Mouse (Mus musculus): ENCODE results near the gene Pimreg. TPM values are rescaled to one million over a fixed set of nuclear protein-coding genes. Genes with fewer than 3 reads are reported as not detected.

The Pimreg gene
- polyA plus RNA-seq, 1 experiment from 2014 or later = 150 TPM

- 54% methylated on average over 4 of the region's 4 CpGs for WGBS
These were observed 36.8 kb downstream of the Pimreg start for GRCm38 (mm10) chr11:72078647-72079046.

GRCm38 (mm10) chr11:72080461-72080860 lies 38.6 kb downstream of the Pimreg start:
- Histone ChIP-seq H3K27ac (no peak overlapping the region), H3K9me3 (no peaks in the 10 kb centered on the region), H3K27me3 (ENCODE audit: insufficient read depth, poor library complexity, severe bottlenecking) (peaks cover 10% of the 10 kb centered on the region; the same call in 1 of the 2 replicates), H3K4me3 (no peak overlapping the region), H3K36me3 (no peaks in the 10 kb centered on the region), H3K4me1 (peaks cover 10% of the 10 kb centered on the region)
- no peak for DNase-seq (ENCODE audit: low spot score)
- 78% methylated on average over 6 of the region's 6 CpGs for WGBS

More at GRCm38 (mm10) chr11:72078647-72079046, 36.8 kb downstream of the Pimreg start:
- Histone ChIP-seq H3K9me3 (no peaks in the 10 kb centered on the region), H3K27me3 (ENCODE audit: insufficient read depth, poor library complexity, severe bottlenecking) (peaks cover 20% of the 10 kb centered on the region; the same call in 1 of the 2 replicates), H3K4me3 (no peak overlapping the region), H3K27ac (no peak overlapping the region), H3K36me3 (no peaks in the 10 kb centered on the region), H3K4me1 (0 out of 2 replicates have a peak, but pooled peaks cover 7% of the 10 kb centered on the region)
- no peak for DNase-seq (ENCODE audit: low spot score)

- 0 out of 2 replicates have a peak, but pooled peaks cover 10% of the 10 kb centered on the region for H3K27me3 ChIP-seq (ENCODE audit: insufficient read depth, poor library complexity, severe bottlenecking)
- no peak for DNase-seq (ENCODE audit: low spot score)
- H3K4me1 ChIP-seq = peaks cover 26% of the 10 kb centered on the region
- no peak overlapping the region for H3K27ac ChIP-seq
- H3K9me3 ChIP-seq = no peaks in the 10 kb centered on the region
- WGBS = 92% methylated on average over 4 of the region's 4 CpGs
- no peak overlapping the region for H3K4me3 ChIP-seq
- no peaks in the 10 kb centered on the region for H3K36me3 ChIP-seq
These were observed 40.8 kb downstream of the Pimreg start for GRCm38 (mm10) chr11:72082601-72083000.

- Histone ChIP-seq H3K9me3 (no peaks in the 10 kb centered on the region), H3K4me1 (peaks cover 27% of the 10 kb centered on the region), H3K27me3 (ENCODE audit: insufficient read depth, poor library complexity, severe bottlenecking) (0 out of 2 replicates have a peak, but pooled peaks cover 4% of the 10 kb centered on the region), H3K4me3 (no peak overlapping the region), H3K27ac (no peak overlapping the region), H3K36me3 (no peaks in the 10 kb centered on the region)
- 92% methylated on average over 15 of the region's 15 CpGs for WGBS
- no peak for DNase-seq (ENCODE audit: low spot score)
These were observed 42.5 kb downstream of the Pimreg start for GRCm38 (mm10) chr11:72084337-72084736.

- H3K27me3 ChIP-seq (ENCODE audit: insufficient read depth, poor library complexity, severe bottlenecking) = 0 out of 2 replicates have a peak, but pooled peaks cover 5% of the 10 kb centered on the region
- H3K4me3 ChIP-seq = no peak overlapping the region
- H3K4me1 ChIP-seq = peaks cover 25% of the 10 kb centered on the region
- WGBS = 28% methylated on average over 11 of the region's 11 CpGs
- H3K27ac ChIP-seq = peak overlapping the region; percentile 71
- H3K9me3 ChIP-seq = no peaks in the 10 kb centered on the region
- no peaks in the 10 kb centered on the region for H3K36me3 ChIP-seq
- DNase-seq (ENCODE audit: low spot score) = no peak
These were observed 44.6 kb downstream of the Pimreg start for GRCm38 (mm10) chr11:72086251-72087046.

GRCm38 (mm10) chr11:72092390-72092789 lies 50.6 kb downstream of the Pimreg start:
- H3K36me3 ChIP-seq = no peaks in the 10 kb centered on the region
- peaks cover 43% of the 10 kb centered on the region for H3K4me1 ChIP-seq
- no peaks in the 10 kb centered on the region for H3K9me3 ChIP-seq
- H3K27me3 ChIP-seq (ENCODE audit: insufficient read depth, poor library complexity, severe bottlenecking) = 0 out of 2 replicates have a peak, but pooled peaks cover 5% of the 10 kb centered on the region
- no peak overlapping the region for H3K27ac ChIP-seq
- DNase-seq (ENCODE audit: low spot score) = no peak
- H3K4me3 ChIP-seq = no peak overlapping the region
- WGBS = 53% methylated on average over 8 of the region's 8 CpGs

- WGBS = 75% methylated on average over 7 of the region's 7 CpGs
- no peak for DNase-seq (ENCODE audit: low spot score)
- no peaks in the 10 kb centered on the region for H3K36me3 ChIP-seq
- H3K27me3 ChIP-seq (ENCODE audit: insufficient read depth, poor library complexity, severe bottlenecking) = peaks cover 5% of the 10 kb centered on the region; the same call in 1 of the 2 replicates
- no peak overlapping the region for H3K27ac ChIP-seq
- H3K4me1 ChIP-seq = peaks cover 35% of the 10 kb centered on the region
- H3K4me3 ChIP-seq = no peak overlapping the region
- H3K9me3 ChIP-seq = no peaks in the 10 kb centered on the region
These were observed 52.6 kb downstream of the Pimreg start for GRCm38 (mm10) chr11:72094442-72094841.

- Histone ChIP-seq H3K4me1 (peaks cover 35% of the 10 kb centered on the region), H3K27ac (no peak overlapping the region), H3K27me3 (ENCODE audit: insufficient read depth, poor library complexity, severe bottlenecking) (peaks cover 5% of the 10 kb centered on the region; the same call in 1 of the 2 replicates), H3K9me3 (no peaks in the 10 kb centered on the region), H3K4me3 (no peak overlapping the region), H3K36me3 (no peaks in the 10 kb centered on the region)
- WGBS = 43% methylated on average over 3 of the region's 3 CpGs
- DNase-seq (ENCODE audit: low spot score) = no peak
These were observed 54.2 kb downstream of the Pimreg start for GRCm38 (mm10) chr11:72095994-72096393.

Other genes with a start within 250 kb of the Pimreg start
- 1.7 and 2.0 TPM in 2 replicates for gene Aipl1, start 4.5 kb upstream of the Pimreg start, polyA plus RNA-seq (2016; fragmentation: Nextera tagmentation; extraction: Ambion mirVana)
- 0.09 and 0.20 TPM in 2 replicates for gene Pitpnm3, start 93.7 kb downstream of the Pimreg start, polyA plus RNA-seq (2016; fragmentation: Nextera tagmentation; extraction: Ambion mirVana)
- gene Gm43951, start 164.8 kb downstream of the Pimreg start, polyA plus RNA-seq (2016; fragmentation: Nextera tagmentation; extraction: Ambion mirVana) = 0.10 and 0.24 TPM in 2 replicates
- gene 4933427D14Rik, start 165.4 kb downstream of the Pimreg start, polyA plus RNA-seq (2016; fragmentation: Nextera tagmentation; extraction: Ambion mirVana) = 7.1 and 9.4 TPM in 2 replicates
- gene Txndc17, start 165.5 kb downstream of the Pimreg start, polyA plus RNA-seq (2016; fragmentation: Nextera tagmentation; extraction: Ambion mirVana) = 161 and 183 TPM in 2 replicates
- gene Med31, start 173.6 kb downstream of the Pimreg start, polyA plus RNA-seq (2016; fragmentation: Nextera tagmentation; extraction: Ambion mirVana) = 26.9 and 36.9 TPM in 2 replicates
- 0.18 and 0.26 TPM in 2 replicates for gene Slc13a5, start 225.2 kb downstream of the Pimreg start, polyA plus RNA-seq (2016; fragmentation: Nextera tagmentation; extraction: Ambion mirVana)

Measured in heart, embryonic 10.5 days (tissue).